Mouse (Mus musculus) liver, embryonic 14.5 days (tissue): Measurements from ENCODE around the gene Slc38a5. TPM values are rescaled to one million over a fixed set of nuclear protein-coding genes. Genes with fewer than 3 reads are reported as not detected.
A peak's percentile ranks its signal among the peaks of the same experiment; 100 is the strongest.

Source experiments
- ATAC-seq: fragments of 200-750 bp; cut with Nextera tagmentation; 2 replicates; pipeline ENCODE4 v1.8.0; 2017; ENCODE audit warnings: moderate number of reproducible peaks, mild to moderate bottlenecking, moderate library complexity; ENCODE audit not compliant: insufficient read depth
- DNase-seq, 3 experiments: peaks; one replicate each; pipeline ENCODE4 v3.0.0-alpha.2; 2012 to 2013; ENCODE audit warnings: low read depth in 3 of 3, low spot score in 3 of 3
- H3K27ac ChIP-seq: fragments of 300-500 bp; sonication (generic); 2 replicates; pipeline ENCODE4 v1.5.1; 2014; ENCODE audit warnings: moderate library complexity, mild to moderate bottlenecking, control low read depth, inconsistent platforms
- H3K27me3 ChIP-seq: fragments of 300-500 bp; sonication (generic); 2 replicates; pipeline ENCODE4 v1.6.1; 2014; ENCODE audit warnings: mild to moderate bottlenecking, low read length, moderate library complexity; ENCODE audit not compliant: control insufficient read depth, insufficient read depth
- H3K36me3 ChIP-seq: fragments of 300-500 bp; sonication (generic); replicated peaks from 2 replicates; pipeline ENCODE4 v1.6.1; 2014; ENCODE audit warnings: low read depth; ENCODE audit not compliant: control insufficient read depth, insufficient read depth
- H3K4me1 ChIP-seq, 2 experiments: fragments of 200-500 bp in 1 of 2; fragments of 300-500 bp in 1 of 2; sonication (generic) in 1 of 2; replicated peaks; 2 replicates each; pipeline ENCODE4 v1.6.1; 2012 to 2014; ENCODE audit warnings: antibody characterized with exemption in 1 of 2, inconsistent platforms in 1 of 2, low read length in 1 of 2; ENCODE audit not compliant: control insufficient read depth in 2 of 2, insufficient read depth in 2 of 2
- H3K4me2 ChIP-seq: fragments of 300-500 bp; sonication (generic); 2 replicates; pipeline ENCODE4 v1.6.1; 2014; ENCODE audit warnings: low read depth, mild to moderate bottlenecking, control low read depth, moderate library complexity
- H3K4me3 ChIP-seq, 2 experiments: fragments of 200-500 bp in 1 of 2; fragments of 300-500 bp in 1 of 2; sonication (generic) in 1 of 2; 2 replicates each; pipeline ENCODE4 v1.5.1; 2012 to 2014; ENCODE audit warnings: low read depth in 2 of 2, low read length in 2 of 2, mild to moderate bottlenecking in 2 of 2, control low read depth in 1 of 2, inconsistent platforms in 1 of 2, moderate library complexity in 1 of 2; ENCODE audit not compliant: insufficient read depth in 1 of 2
- H3K9ac ChIP-seq: fragments of 300-500 bp; sonication (generic); replicated peaks from 2 replicates; pipeline ENCODE4 v1.6.1; 2014; ENCODE audit warnings: mild to moderate bottlenecking, control low read depth, moderate library complexity
- H3K9me3 ChIP-seq: fragments of 300-500 bp; sonication (generic); 2 replicates; pipeline ENCODE4 v1.6.1; 2016; ENCODE audit warnings: low read length, mixed read lengths; ENCODE audit not compliant: control insufficient read depth
- CTCF ChIP-seq: IDR thresholded peaks from 2 replicates; pipeline ENCODE4 v1.5.1; 2016; ENCODE audit warnings: antibody characterized with exemption, low read depth, control low read depth
- EP300 ChIP-seq: IDR thresholded peaks from 2 replicates; pipeline ENCODE4 v1.6.1; 2016; ENCODE audit warnings: antibody characterized with exemption, low read depth
- WGBS: fragments of 180-500 bp; shearing (Covaris S2); extraction: QIAGEN DNeasy Blood & Tissue Kit; methylation state at CpG from one replicate; pipeline ENCODE4 v1.1.7; 2014; ENCODE audit not compliant: insufficient replicate concordance; 5-methylcytosine and 5-hydroxymethylcytosine counted together
- polyA plus RNA-seq, 2 experiments: library from polyadenylated mRNA; depleted of rRNA in 1 of 2; stranded (reverse) in 1 of 2; unstranded in 1 of 2; fragments of >200 nt; fragmentation: Nextera tagmentation in 1 of 2; extraction: Ambion mirVana in 1 of 2; gene quantifications; 2 replicates each; pipeline versions ENCODE4 v1.2.1 to v1.2.3; 2012 to 2014

Gene Slc38a5
- polyA plus RNA-seq, 2 experiments, result 45.7 to 73.4 TPM

- Histone ChIP-seq H3K4me2 (peak overlapping the region; percentile 32), H3K27me3 (no peaks in the 10 kb centered on the region), H3K4me3 (no peak overlapping the region), H3K4me1 (peaks cover 13 to 23% of the 10 kb centered on the region in 2 experiments), H3K27ac (peak overlapping the region; percentile 4), H3K36me3 (no peaks in the 10 kb centered on the region), H3K9ac (no peak overlapping the region), H3K9me3 (no peaks in the 10 kb centered on the region)
- DNase-seq (no peak), ATAC-seq (peak; percentile 62; the same call in 1 of the 2 replicates)
- TF ChIP-seq CTCF (no peak), EP300 (no peak)
- 17% methylated on average over 5 of the region's 5 CpGs for WGBS
Measured at GRCm38 (mm10) chrX:8263156-8263804, 7.7 kb upstream of the Slc38a5 start.

GRCm38 (mm10) chrX:8264222-8264621 lies 6.7 kb upstream of the Slc38a5 start:
- TF ChIP-seq CTCF, result no peak
- TF ChIP-seq EP300, result 0 out of 2 replicates have a peak, but pooled peaks have one; percentile 19
- 30% methylated on average over 3 of the region's 3 CpGs for WGBS

GRCm38 (mm10) chrX:8272000-8272399 lies 1.1 kb downstream of the Slc38a5 start:
- H3K9me3 ChIP-seq, result no peaks in the 10 kb centered on the region
- H3K27ac ChIP-seq, result peak overlapping the region; percentile 75
- H3K4me1 ChIP-seq, result peaks cover 2 to 12% of the 10 kb centered on the region in 2 experiments; a peak in 3 of 4 replicates
- H3K36me3 ChIP-seq, result no peaks in the 10 kb centered on the region
- peak; percentile 94 for ATAC-seq
- peak; percentile 62 to 66 (median 65) for DNase-seq
- peak overlapping the region; percentile 67 for H3K9ac ChIP-seq
- H3K27me3 ChIP-seq, result no peaks in the 10 kb centered on the region
- H3K4me2 ChIP-seq, result peak overlapping the region; percentile 77
- peak; percentile 86 for TF ChIP-seq EP300
- TF ChIP-seq CTCF, result no peak
- WGBS, result 8% methylated on average over 10 of the region's 10 CpGs
- H3K4me3 ChIP-seq, result peak overlapping the region; percentile 67 to 89

More at GRCm38 (mm10) chrX:8264222-8264621, 6.7 kb upstream of the Slc38a5 start:
- DNase-seq, result peak in 2 of 3 experiments; percentile 36 to 41
- peak; percentile 82 for ATAC-seq
- H3K9me3 ChIP-seq, result no peaks in the 10 kb centered on the region
- H3K4me1 ChIP-seq, result peaks cover 13 to 23% of the 10 kb centered on the region in 2 experiments
- no peak overlapping the region for H3K4me3 ChIP-seq
- no peaks in the 10 kb centered on the region for H3K36me3 ChIP-seq
- H3K27ac ChIP-seq, result no peak overlapping the region; the same call in 1 of the 2 replicates
- no peak overlapping the region for H3K9ac ChIP-seq
- peak overlapping the region; percentile 32 for H3K4me2 ChIP-seq
- H3K27me3 ChIP-seq, result no peaks in the 10 kb centered on the region

- Histone ChIP-seq H3K27ac (no peak overlapping the region), H3K4me3 (peak overlapping the region; percentile 67 to 89; a peak in 3 of 4 replicates), H3K9ac (no peak overlapping the region; the same call in 1 of the 2 replicates), H3K36me3 (no peaks in the 10 kb centered on the region; the same call in 1 of the 2 replicates), H3K27me3 (no peaks in the 10 kb centered on the region), H3K4me1 (peaks cover 2 to 12% of the 10 kb centered on the region in 2 experiments; a peak in 3 of 4 replicates), H3K9me3 (no peaks in the 10 kb centered on the region), H3K4me2 (peak overlapping the region; percentile 77)
- ATAC-seq (no peak), DNase-seq (no peak)
- WGBS, result 83% methylated on average over 5 of the region's 5 CpGs
- TF ChIP-seq CTCF, result no peak
- no peak for TF ChIP-seq EP300
Measured at GRCm38 (mm10) chrX:8274056-8274455, 3.1 kb downstream of the Slc38a5 start.

GRCm38 (mm10) chrX:8288621-8289020 lies 17.7 kb downstream of the Slc38a5 start:
- no peak for ATAC-seq
- 54% methylated on average over 5 of the region's 5 CpGs for WGBS
- Histone ChIP-seq H3K27ac (no peak overlapping the region), H3K9ac (no peak overlapping the region), H3K4me1 (no peaks in the 10 kb centered on the region), H3K27me3 (no peaks in the 10 kb centered on the region), H3K4me3 (no peak overlapping the region), H3K9me3 (no peaks in the 10 kb centered on the region), H3K4me2 (no peak overlapping the region), H3K36me3 (no peaks in the 10 kb centered on the region)
- no peak for DNase-seq
- TF ChIP-seq EP300, result no peak
- no peak for TF ChIP-seq CTCF
